Mouse (Mus musculus) lung, postnatal 14 days (tissue): Measurements from ENCODE around the gene Dysf.
A peak's percentile ranks its signal among the peaks of the same experiment; 100 is the strongest.
"Not testable (repeated sequence)": the region's sequence is repeated elsewhere in the genome, so short reads cannot be mapped to it uniquely, and the experiment has no call there.

Experiments used
- DNase-seq: peaks from one replicate; pipeline ENCODE4 v3.0.0; 2021

Dysf gene

GRCm38 (mm10) chr6:84008363-84009171, at the start of gene Dysf:
Gene Dysf, plus strand, starts transcription at chr6:84008590.
- DNase-seq: peak; percentile 19

GRCm38 (mm10) chr6:83987642-83988041, 20.7 kb upstream of the Dysf start:
- no peak for DNase-seq

DNA sequence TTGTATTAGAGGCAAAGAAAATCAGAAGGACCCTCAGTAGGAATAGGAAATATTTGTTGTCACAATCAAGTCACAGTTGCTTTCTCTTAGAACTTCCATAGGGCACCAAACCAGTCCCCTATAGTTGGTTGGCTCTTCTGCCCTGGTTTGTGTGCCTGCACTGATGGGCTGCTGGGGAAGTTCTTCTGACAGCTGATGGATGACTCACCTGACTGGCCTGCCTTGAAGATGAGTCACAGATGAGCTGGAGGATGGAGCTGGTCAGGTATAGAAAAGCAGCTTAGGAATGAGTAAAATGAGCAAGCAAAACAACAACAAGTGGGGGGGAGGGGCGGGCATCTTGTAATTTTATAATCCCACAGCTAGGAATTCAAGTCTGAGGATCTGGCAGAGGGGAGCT, 5.7 kb upstream of the Dysf start:
- DNase-seq: no peak

DNA sequence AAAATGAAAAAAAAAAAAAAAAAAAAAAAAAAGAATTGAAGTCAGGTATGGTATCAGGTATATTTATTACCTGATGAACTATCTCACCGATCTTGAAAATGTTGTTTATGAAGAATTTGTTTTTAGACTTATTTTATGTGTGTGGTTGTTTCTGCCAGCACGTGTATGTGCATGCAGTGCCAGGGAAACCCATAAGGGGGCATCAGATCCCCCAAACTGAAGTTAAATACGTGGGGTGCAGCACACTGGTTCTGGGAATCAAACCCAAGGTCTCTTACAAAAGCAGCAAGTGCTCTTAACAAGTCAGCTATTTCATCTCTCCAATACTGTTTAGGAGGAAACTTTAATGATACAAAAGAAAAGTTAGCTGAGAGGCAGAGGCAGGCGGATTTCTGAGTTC, 4.1 kb upstream of the Dysf start:
- no peak for DNase-seq

GRCm38 (mm10) chr6:84009172-84009872, 932 bp downstream of the Dysf start:
- DNase-seq: no peak

GRCm38 (mm10) chr6:84009915-84010302, 1.5 kb downstream of the Dysf start:
- no peak for DNase-seq

GRCm38 (mm10) chr6:84010303-84011225, 2.2 kb downstream of the Dysf start:
- DNase-seq: no peak

GRCm38 (mm10) chr6:84014961-84015683, 6.7 kb downstream of the Dysf start:
- peak; percentile 29 for DNase-seq

DNA sequence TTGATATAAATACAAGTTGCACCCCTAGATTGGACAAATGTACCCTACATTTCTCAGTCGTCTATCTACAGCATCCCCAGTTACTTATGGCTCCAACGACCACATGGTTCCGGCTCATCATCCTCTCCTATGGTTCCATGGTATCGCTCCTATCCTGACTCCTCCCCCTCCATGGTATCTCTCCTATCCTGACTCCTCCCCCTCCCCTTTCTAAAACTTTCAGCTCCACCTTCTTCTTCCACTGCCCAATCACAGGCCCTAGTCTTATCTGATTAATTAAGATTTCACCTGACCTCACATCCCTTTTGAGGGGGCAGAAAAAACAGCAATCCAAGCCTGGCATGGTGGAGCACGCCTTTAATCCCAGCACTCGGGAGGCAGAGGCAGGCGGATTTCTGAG, 8.5 kb downstream of the Dysf start:
- DNase-seq: no peak

- DNase-seq: no peak
Observed at GRCm38 (mm10) chr6:84017392-84017791, 9.0 kb downstream of the Dysf start.

DNA sequence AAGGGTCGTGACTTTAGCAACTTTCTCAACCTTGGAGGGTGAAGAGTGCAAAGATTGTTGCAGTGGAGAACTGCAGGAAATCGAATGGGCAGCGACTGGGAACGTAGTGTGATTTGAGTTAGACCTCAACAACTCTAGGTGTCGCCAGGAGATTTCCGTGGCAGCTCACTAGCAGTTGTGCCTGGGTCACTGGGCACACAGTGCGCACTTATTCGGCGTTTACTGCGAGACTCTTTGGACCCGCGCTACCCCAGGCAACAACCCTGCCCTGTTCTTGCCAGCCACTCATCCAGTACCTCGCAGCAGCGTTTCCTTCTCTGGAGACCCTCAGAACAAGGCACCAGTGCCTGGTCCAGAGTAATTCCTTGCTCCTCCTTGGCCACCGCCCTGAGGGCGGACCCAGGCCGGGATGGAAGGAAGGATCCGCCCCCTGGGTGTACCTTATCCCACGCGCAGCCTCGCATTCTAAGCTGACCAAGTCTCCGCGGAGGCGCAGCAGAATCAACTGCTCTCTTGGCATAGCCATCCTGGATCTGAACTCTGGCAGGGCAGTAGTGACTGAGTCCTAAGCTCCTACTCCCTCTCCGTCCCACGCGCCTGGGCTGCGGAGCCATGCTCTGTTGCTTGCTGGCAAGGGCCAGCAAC, 10.6 kb downstream of the Dysf start:
- peak; percentile 62 for DNase-seq

DNA sequence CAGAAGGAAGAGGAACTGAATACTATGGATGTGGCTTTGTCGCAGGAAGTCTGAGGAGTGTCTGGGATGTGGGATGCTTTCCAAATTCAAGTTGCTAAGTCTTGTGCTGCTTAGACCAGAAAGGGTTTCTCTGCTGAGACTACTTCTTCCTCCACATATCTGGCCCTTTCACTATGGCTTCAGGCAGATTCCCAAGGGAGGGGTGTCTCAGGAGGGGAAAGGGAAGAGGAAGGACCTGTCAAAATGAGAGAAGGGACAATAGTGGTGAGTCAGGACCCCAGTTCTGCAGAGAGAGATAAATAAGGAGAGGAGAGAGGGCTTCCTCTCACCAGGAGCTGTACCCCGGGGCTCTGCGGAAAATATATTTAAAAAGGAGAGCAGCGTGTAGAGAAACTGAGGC, 11.6 kb downstream of the Dysf start:
- no peak for DNase-seq

GRCm38 (mm10) chr6:84021990-84022389, 13.6 kb downstream of the Dysf start:
- no peak for DNase-seq

DNA sequence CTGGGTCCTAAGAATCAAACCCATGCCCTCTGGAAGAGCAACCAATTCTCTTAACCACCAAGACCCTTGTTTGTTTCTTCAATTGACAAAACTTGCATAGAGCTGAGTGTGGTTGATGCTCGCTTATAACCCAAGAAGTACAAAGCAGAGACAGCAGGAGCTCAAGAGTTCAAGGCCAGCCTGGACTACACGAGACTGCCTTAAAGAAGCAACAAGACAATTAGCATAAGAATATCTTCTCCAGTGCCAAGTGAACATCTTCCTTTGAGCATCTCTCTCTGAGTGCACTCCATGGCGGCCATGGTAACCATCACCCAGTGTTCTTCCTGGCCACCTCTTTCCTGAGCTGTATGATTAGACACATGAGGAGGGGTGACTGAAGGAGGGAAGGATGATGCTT, 17.2 kb downstream of the Dysf start:
- DNase-seq: no peak

DNA sequence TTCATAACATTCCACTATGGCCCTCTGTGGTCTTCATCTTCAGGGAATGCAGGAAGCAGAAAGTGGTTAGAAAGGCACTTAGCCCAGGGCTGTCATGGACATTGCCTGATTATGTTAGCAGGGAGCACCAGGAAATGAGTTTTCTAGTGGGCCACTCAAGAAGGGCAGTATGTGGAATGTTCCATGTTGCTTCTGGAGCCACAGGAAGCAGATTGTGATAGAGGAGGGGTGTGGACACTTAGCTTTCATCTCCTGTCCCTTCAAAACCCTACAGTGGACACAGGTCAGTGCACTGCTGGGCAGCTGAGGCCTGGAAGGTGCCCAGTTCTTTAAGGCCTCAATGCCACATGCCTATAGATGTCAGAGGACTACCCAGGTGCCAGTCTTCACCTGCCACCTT, 20.4 kb downstream of the Dysf start:
- DNase-seq: no peak

- DNase-seq: no peak
Observed at GRCm38 (mm10) chr6:84029775-84030174, 21.4 kb downstream of the Dysf start.

DNA sequence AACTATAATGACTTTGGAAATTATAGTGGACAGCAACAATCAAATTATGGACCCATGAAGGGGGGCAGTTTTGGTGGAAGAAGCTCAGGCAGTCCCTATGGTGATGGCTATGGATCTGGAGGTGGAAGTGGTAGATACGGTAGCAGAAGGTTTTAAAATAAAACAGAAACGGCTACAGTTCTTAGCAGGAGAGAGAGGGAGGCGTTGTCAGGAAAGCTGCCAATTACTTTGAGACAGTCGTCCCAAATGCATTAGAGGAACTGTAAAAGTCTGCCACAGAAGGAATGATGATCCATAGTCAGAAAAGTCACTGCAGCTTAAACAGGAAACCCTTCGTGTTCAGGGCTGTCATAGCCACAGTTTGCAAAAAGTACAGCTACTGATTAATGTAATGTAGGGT, 24.1 kb downstream of the Dysf start:
- DNase-seq: not testable (repeated sequence)

GRCm38 (mm10) chr6:84043251-84043940, 35.0 kb downstream of the Dysf start:
- no peak for DNase-seq

DNA sequence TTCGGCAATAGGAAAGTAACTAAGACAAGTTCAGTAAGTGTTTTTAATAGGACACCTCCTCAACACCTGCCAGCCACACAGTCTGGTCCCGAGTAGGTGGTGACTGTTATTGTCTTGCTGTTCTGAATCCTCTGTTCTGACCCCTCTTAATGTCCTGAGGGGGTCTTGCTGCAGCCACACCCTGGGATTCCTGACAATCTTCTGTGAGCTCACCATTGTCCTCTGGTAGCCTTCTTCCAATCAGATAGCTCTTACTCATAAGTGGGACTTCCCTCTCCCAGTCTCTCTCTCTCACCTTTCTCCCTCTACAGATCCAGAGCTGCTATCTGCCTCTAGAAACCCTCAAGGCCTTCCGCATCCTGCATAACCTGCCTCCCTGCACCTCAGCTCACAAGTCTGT, 36.3 kb downstream of the Dysf start:
- no peak for DNase-seq

DNA sequence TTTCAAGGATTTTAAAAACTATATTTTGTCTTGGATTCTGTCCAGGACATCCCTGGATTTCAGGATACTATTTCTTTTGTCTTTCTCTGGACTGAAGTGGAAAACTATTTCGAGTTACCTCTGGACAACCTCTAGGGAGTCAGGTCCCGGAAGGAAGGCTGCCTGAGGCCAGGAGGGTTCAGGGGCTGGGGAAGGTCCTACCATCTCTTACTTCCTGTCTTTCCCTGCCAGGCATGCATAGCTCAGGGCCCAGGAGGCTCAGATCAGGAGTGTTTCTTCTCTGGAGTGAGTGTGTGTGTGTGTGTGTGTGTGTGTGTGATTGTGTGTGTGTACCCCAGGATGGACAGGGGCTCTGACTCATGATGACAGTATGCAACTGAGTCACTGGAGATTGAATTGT, 40.5 kb downstream of the Dysf start:
- DNase-seq: no peak

DNA sequence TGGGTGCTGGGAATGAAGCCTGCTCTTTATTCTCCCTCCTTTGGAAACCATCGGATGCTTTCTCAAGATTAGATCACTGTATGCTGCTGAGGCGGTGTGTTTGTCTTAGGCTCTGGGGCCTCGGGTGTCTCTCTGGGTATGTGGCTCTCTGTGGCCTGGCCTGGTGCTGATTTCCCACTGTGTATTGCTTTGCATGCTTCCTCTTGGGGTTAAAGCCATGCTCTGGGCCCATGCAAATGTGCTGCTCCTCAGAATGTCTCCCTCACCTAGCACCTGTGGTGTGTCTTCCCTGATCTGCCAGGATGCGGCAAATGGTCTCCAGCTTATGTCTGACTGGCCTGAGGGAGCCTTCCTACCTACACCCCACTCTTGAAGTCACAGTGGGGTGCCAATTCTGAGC, 41.8 kb downstream of the Dysf start:
- no peak for DNase-seq

DNA sequence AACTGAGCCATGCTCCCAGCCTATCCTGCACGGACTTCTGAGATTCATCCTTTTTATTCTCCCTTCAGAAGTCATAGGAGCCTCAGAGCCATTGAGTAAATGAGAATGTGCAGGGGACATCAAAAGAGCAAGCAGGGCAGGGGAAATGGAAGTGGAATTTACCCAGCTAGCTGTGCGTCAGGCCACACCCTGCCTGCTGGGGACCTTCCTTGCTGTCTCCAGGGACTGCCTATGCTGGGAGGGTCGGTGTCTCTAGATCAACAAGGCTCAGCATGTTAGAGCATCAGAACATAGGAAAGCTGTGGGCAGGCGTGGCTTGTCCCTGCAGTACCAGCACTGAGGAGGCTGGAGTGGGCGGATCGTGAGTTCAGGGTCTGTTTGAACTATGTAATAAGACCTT, 42.6 kb downstream of the Dysf start:
- DNase-seq: no peak
